Mouse (Mus musculus): ENCODE results near the gene Chek2.

GRCm38 (mm10) chr5:110877666-110878505 lies 38.1 kb downstream of the Chek2 start:
- no peak for TF ChIP-seq CTCF (IDR thresholded peaks at IDR 0.05; ENCODE audit: borderline replicate concordance, insufficient read depth, low read length)
- no peak for TF ChIP-seq POLR2A (IDR thresholded peaks at IDR 0.05; ENCODE audit: low read depth, low read length)

Data from embryonic fibroblast, embryonic 13.5 days (primary cell).